Mouse (Mus musculus): ENCODE measurements around the gene Atp1b1.

DNA sequence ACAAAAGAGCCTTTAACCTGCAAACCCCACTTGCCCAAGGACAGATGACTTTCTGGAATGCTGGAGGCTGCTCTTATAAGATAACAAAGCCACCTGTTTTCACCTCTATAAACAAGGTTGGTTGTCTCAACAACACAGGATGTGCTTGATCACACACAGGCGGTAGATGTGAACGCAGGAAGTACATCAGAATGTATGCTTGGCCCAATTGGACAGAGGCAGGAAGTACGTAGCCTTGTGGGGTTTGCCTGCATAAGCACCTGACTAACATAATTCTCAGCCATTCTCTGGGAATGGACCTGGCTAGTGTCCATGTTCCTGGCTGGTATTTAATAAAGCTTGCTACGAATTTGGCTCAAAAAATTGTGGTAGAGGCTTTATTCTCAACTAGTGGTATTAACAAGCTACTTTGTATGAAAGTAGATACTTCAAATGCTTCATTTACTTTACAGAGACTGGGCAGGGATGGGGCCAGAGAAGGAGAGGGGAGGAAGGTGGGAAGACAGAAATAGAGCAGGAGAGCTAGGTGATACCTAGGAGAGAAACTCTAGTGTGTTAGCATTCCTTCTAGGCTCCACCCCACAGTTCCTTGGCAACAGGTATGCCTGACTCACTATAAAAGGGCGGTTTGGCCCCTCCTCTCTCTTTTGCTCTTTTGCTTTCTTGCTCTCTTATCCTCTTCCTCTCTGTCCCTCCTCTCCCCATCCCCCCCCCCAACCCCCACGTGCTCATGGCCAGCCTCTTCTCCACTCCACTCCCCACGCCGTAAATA, 36.8 kb upstream of the Atp1b1 start:
- TF ChIP-seq POLR2A (IDR thresholded peaks at IDR 0.05; ENCODE audit: low read depth, low read length) (no peak), CTCF (IDR thresholded peaks at IDR 0.05; ENCODE audit: extremely low read depth, insufficient read length, insufficient replicate concordance, low read depth, low read length) (no peak)

Data from small intestine, adult 2 months (tissue).